Mouse (Mus musculus) T-cell, adult 66 days (primary cell): Measurements from ENCODE around the gene Elovl6. TPM values are rescaled to one million over a fixed set of nuclear protein-coding genes. Genes with fewer than 3 reads are reported as not detected.

Experiments
- total RNA-seq, 2 experiments: library from RNA; stranded (reverse); gene quantifications; 3 replicates in 1 of 2; 4 replicates in 1 of 2; pipeline ENCODE4 v1.2.4; 2023

Gene Elovl6
- 10 to 100 TPM in 1 of 2 experiments, 1 to 10 TPM in 1; 9.2 to 12.0 TPM for total RNA-seq

GRCm38 (mm10) chr3:129532180-129532864, at the start of gene Elovl6:
Gene Elovl6, plus strand, starts transcription at chr3:129532355.

Other genes starting within 250 kb of the Elovl6 start
- not detected for gene Enpep, start 199.6 kb upstream of the Elovl6 start, total RNA-seq
- 1 to 10 TPM; 1.5 to 4.0 TPM for gene Egf, start 223.0 kb downstream of the Elovl6 start, total RNA-seq